Mouse (Mus musculus) thymus, adult 2 months (tissue): Measurements from ENCODE around the gene Creb3l1.

Experiments
- CTCF ChIP-seq: fragments of 200-500 bp; IDR thresholded peaks from 2 replicates; pipeline ENCODE4 v1.5.1; 2012; ENCODE audit warnings: mild to moderate bottlenecking, control low read depth, low read length, moderate library complexity, borderline replicate concordance; ENCODE audit not compliant: control insufficient read depth, poor library complexity, insufficient read depth; ENCODE audit errors: extremely low read depth
- POLR2A ChIP-seq: fragments of 200-500 bp; IDR thresholded peaks from 2 replicates; pipeline ENCODE4 v1.6.1; 2012; ENCODE audit warnings: mild to moderate bottlenecking, low read length, control low read depth, moderate library complexity; ENCODE audit not compliant: control insufficient read depth, poor library complexity, insufficient read depth; ENCODE audit errors: extremely low read depth

GRCm38 (mm10) chr2:91978547-91978946 is 45.8 kb downstream of the Creb3l1 start:
- TF ChIP-seq POLR2A (no peak), CTCF (no peak)
